Mouse (Mus musculus): ENCODE measurements around the gene Stom. TPM values are rescaled to one million over a fixed set of nuclear protein-coding genes. Genes with fewer than 3 reads are reported as not detected.

Gene Stom
- polyA plus RNA-seq (2012; rRNA removed) = 65.2 and 79.1 TPM in 2 replicates

DNA sequence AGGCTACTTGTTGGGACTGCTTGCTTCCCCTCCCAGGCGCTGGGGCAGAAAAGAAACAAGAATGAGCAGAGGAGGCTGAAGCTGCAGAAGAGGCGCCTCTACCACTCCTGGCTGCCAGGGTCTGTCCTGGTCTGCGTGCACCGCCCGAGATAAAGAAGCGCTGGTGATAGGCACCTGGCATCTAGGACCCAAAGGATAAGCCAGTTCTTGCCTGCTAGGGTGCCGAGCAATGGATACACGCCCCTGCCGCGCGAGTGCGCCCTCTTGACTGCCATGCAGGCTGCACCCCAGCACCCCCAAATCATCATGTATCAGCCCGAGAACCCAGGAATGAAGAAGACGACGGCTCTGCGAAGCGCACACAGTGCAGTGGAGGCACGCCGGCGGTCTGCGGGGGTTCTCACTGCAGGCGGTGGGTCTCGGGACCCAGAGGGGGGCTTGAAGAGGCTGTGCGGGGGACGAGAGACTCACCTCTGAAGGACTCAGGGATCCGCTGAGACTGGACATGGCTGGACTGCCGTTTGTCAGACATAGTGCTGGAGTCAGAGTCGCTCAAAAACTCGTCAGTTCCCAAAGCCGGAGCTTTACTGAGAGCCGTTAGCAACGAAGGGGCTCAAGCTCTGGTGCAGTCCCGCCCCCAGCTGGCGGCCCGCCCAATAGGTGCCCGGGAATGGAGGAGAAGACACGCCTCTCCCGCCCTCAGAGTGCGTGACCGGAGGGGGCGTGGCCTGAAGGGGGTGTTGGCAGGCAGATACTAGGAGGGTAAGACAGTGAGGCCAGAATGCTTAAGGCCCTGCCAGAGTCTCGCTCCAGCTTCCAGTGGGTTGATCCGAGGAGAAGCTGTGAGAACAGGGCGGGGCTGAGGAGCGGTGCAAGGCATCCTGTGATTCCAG lies at the start of gene Stom:
Gene Stom, minus strand, starts transcription at position 589 of the 893 bp plus-strand sequence.

DNA sequence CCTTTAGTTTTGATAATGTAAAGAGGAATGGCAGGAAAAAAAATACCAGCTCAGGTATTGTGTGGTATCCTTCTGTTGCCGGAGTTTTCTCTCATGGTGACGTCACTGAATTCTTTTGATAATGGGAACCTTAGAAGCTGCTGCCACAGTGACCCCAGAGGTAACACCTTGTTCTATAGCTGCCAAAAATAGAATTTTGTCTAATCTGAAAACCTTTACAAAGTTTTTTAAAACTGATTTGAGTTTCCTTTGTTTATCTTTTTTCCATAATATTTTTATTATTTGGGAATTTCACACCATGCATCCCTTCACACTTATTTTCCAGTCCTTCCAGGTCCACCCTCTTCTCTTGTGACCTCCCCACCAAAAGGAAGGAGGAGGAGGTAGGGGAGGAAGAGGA lies 30.9 kb upstream of the Stom start, which contains the start of gene 4930568D16Rik:
Gene 4930568D16Rik, minus strand, starts transcription at position 101 of the 400 bp plus-strand sequence.

Other genes with a start within 250 kb of the Stom start
- 16.5 and 17.9 TPM in 2 replicates for gene AI182371, start 235.4 kb downstream of the Stom start, polyA plus RNA-seq (2012; rRNA removed)
- gene Cntrl, start 227.5 kb downstream of the Stom start, polyA plus RNA-seq (2012; rRNA removed) = 11.9 and 13.6 TPM in 2 replicates
- gene Rab14, start 135.9 kb downstream of the Stom start, polyA plus RNA-seq (2012; rRNA removed) = 37.3 and 43.5 TPM in 2 replicates
- 76.4 and 78.6 TPM in 2 replicates for gene Gsn, start 80.6 kb downstream of the Stom start, polyA plus RNA-seq (2012; rRNA removed)
- not detected in 2 replicates for gene 4930568D16Rik, start 30.8 kb upstream of the Stom start, polyA plus RNA-seq (2012; rRNA removed)
- gene 4930402F06Rik, start 60.2 kb upstream of the Stom start, polyA plus RNA-seq (2012; rRNA removed) = not detected in 2 replicates
- gene Ggta1, start 126.3 kb upstream of the Stom start, polyA plus RNA-seq (2012; rRNA removed) = 6.2 and 7.0 TPM in 2 replicates
- 3.5 and 3.7 TPM in 2 replicates for gene Dab2ip, start 221.3 kb upstream of the Stom start, polyA plus RNA-seq (2012; rRNA removed)